Mouse (Mus musculus) myocyte (in vitro differentiated cells): ENCODE measurements around the gene Il22ra1. TPM values are rescaled to one million over a fixed set of nuclear protein-coding genes. Genes with fewer than 3 reads are reported as not detected.

Experiments used
- H3K27me3 ChIP-seq: one replicate; pipeline ENCODE4 v1.6.1; 2011; ENCODE audit not compliant: control insufficient read depth, insufficient read depth, insufficient read length
- H3K36me3 ChIP-seq: one replicate; pipeline ENCODE4 v1.6.1; 2011; ENCODE audit not compliant: control insufficient read depth, insufficient read depth
- H3K4me2 ChIP-seq: one replicate; pipeline ENCODE4 v1.6.1; 2011; ENCODE audit warnings: low read depth, control low read depth
- H3K4me3 ChIP-seq: one replicate; pipeline ENCODE4 v1.5.1; 2011; ENCODE audit warnings: mild to moderate bottlenecking, control low read depth, moderate library complexity
- H3K79me2 ChIP-seq: one replicate; pipeline ENCODE4 v1.6.1; 2011; ENCODE audit not compliant: control insufficient read depth, insufficient read depth
- H3ac ChIP-seq: one replicate; pipeline ENCODE4 v1.6.1; 2011; ENCODE audit not compliant: control insufficient read depth, insufficient read length
- CEBPB ChIP-seq: IDR thresholded peaks from 2 replicates; pipeline ENCODE4 v1.6.1; 2011; ENCODE audit warnings: mild to moderate bottlenecking, moderate library complexity; ENCODE audit not compliant: poor library complexity, insufficient read depth, severe bottlenecking
- E2F4 ChIP-seq: IDR thresholded peaks from one replicate; pipeline ENCODE4 v1.6.1; 2011; ENCODE audit warnings: mild to moderate bottlenecking, control low read depth, moderate library complexity; ENCODE audit not compliant: insufficient read depth
- MAX ChIP-seq: IDR thresholded peaks from one replicate; pipeline ENCODE4 v1.6.1; 2011; ENCODE audit warnings: low read depth, mild to moderate bottlenecking, control low read depth
- MYOD1 ChIP-seq, 3 experiments: IDR thresholded peaks; one replicate each; pipeline ENCODE4 v1.6.1; 2011; ENCODE audit warnings: control low read depth in 2 of 3, low read depth in 2 of 3, mild to moderate bottlenecking in 2 of 3, moderate library complexity in 1 of 3; ENCODE audit not compliant: insufficient read length in 2 of 3, control insufficient read depth in 1 of 3
- MYOG ChIP-seq, 3 experiments: IDR thresholded peaks; one replicate each; pipeline ENCODE4 v1.6.1; 2011; ENCODE audit warnings: control low read depth in 2 of 3, low read depth in 2 of 3, mild to moderate bottlenecking in 2 of 3; ENCODE audit not compliant: insufficient read length in 2 of 3, control insufficient read depth in 1 of 3, insufficient read depth in 1 of 3
- POLR2A ChIP-seq: IDR thresholded peaks from one replicate; pipeline ENCODE4 v1.6.1; 2011; ENCODE audit warnings: low read depth, mild to moderate bottlenecking, control low read depth, moderate library complexity; ENCODE audit not compliant: insufficient read length
- POLR2AphosphoS2 ChIP-seq: IDR thresholded peaks from one replicate; pipeline ENCODE4 v1.6.1; 2011; ENCODE audit warnings: low read depth, control low read depth; ENCODE audit not compliant: insufficient read length
- REST ChIP-seq: IDR thresholded peaks from one replicate; pipeline ENCODE4 v1.6.1; 2011; ENCODE audit warnings: mild to moderate bottlenecking, control low read depth, moderate library complexity; ENCODE audit not compliant: insufficient read depth, insufficient read length
- SRF ChIP-seq: IDR thresholded peaks from one replicate; pipeline ENCODE4 v1.6.1; 2011; ENCODE audit warnings: low read depth; ENCODE audit not compliant: control insufficient read depth, insufficient read length
- TCF12 ChIP-seq: IDR thresholded peaks from one replicate; pipeline ENCODE4 v1.6.1; 2011; ENCODE audit warnings: mild to moderate bottlenecking, control low read depth; ENCODE audit not compliant: poor library complexity, insufficient read depth, severe bottlenecking
- TCF3 ChIP-seq: IDR thresholded peaks from one replicate; pipeline ENCODE4 v1.6.1; 2011; ENCODE audit warnings: low read depth, control low read depth; ENCODE audit not compliant: insufficient read length
- USF1 ChIP-seq: IDR thresholded peaks from one replicate; pipeline ENCODE4 v1.6.1; 2011; ENCODE audit warnings: low read depth, mild to moderate bottlenecking, control low read depth, moderate library complexity
- polyA plus RNA-seq: library from polyadenylated mRNA; unstranded; fragments of >200 nt; fragmentation: generic; extraction: Trizol; gene quantifications from one replicate; pipeline ENCODE4 v1.2.1, GENCODE M21; 2012; ENCODE audit warnings: missing spikeins

Il22ra1 gene
- polyA plus RNA-seq, 1 experiment, result 0.04 TPM

GRCm38 (mm10) chr4:135761048-135761447, 33.1 kb downstream of the Il22ra1 start:
- Histone ChIP-seq H3K4me2 (peak overlapping the region; percentile 71), H3K4me3 (peak overlapping the region; percentile 34)
- TF ChIP-seq MAX (no peak), TCF3 (no peak), USF1 (no peak), POLR2A (no peak), TCF12 (no peak), E2F4 (no peak), REST (no peak), POLR2AphosphoS2 (no peak), SRF (no peak), CEBPB (no peak), MYOG (IDR thresholded peaks at IDR 0.05; ENCODE audit: control insufficient read depth in 1 of 3, insufficient read depth in 1 of 3, insufficient read length in 2 of 3, low read depth in 2 of 3) (no peak), MYOD1 (IDR thresholded peaks at IDR 0.05; ENCODE audit: control insufficient read depth in 1 of 3, insufficient read length in 2 of 3, low read depth in 2 of 3) (no peak)

GRCm38 (mm10) chr4:135761569-135761968, 33.6 kb downstream of the Il22ra1 start:
- no peaks in the 10 kb centered on the region for H3K27me3 ChIP-seq
- peak overlapping the region; percentile 34 for H3K4me3 ChIP-seq
- H3K4me2 ChIP-seq, result peak overlapping the region; percentile 71
- no peaks in the 10 kb centered on the region for H3K79me2 ChIP-seq
- H3K36me3 ChIP-seq, result no peaks in the 10 kb centered on the region
- TF ChIP-seq E2F4, result no peak
- no peak for TF ChIP-seq REST
- TF ChIP-seq SRF, result no peak
- no peak for TF ChIP-seq POLR2AphosphoS2
- no peak for TF ChIP-seq MYOD1 (IDR thresholded peaks at IDR 0.05; ENCODE audit: control insufficient read depth in 1 of 3, insufficient read length in 2 of 3, low read depth in 2 of 3)
- TF ChIP-seq MYOG (IDR thresholded peaks at IDR 0.05; ENCODE audit: control insufficient read depth in 1 of 3, insufficient read depth in 1 of 3, insufficient read length in 2 of 3, low read depth in 2 of 3), result no peak
- TF ChIP-seq TCF3, result no peak
- TF ChIP-seq USF1, result no peak
- no peak for TF ChIP-seq POLR2A
- no peak for TF ChIP-seq TCF12
- no peak overlapping the region for H3ac ChIP-seq

More at GRCm38 (mm10) chr4:135761048-135761447, 33.1 kb downstream of the Il22ra1 start:
- Histone ChIP-seq H3ac (no peak overlapping the region), H3K27me3 (no peaks in the 10 kb centered on the region), H3K36me3 (no peaks in the 10 kb centered on the region), H3K79me2 (no peaks in the 10 kb centered on the region)

DNA sequence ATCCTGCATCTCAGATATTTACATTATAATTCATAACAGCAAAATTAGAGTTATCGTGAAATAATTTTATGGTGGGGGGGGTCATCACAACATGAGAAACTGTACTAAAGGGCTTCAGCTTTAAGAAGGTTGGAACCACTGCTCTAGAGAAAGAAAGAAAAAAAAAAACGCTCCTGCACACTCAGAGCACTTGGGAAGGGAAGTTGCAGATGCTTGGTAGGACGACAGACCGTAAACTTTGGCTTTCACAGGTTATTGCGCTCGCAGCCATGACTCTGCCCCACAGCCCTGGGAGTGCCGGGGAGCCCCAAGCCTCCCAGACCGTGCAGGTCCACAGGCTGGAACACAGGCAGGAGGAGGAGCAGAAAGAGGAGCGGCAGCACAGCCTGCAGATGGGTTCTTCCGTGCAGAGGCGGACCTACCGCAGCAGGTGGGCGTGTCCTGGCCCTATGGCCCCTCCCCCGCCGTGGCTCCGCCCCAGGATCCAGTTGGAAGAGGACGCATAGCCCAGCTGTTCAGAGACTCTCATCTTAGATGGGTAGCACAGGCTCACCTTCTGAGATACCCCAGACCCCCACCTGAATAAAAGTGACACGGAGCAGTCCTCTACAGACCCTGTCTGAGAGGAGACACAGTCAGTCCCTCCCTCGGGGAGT, 34.4 kb downstream of the Il22ra1 start:
- Histone ChIP-seq H3K4me3 (no peak overlapping the region), H3ac (no peak overlapping the region), H3K27me3 (no peaks in the 10 kb centered on the region), H3K79me2 (no peaks in the 10 kb centered on the region), H3K4me2 (peak overlapping the region; percentile 71), H3K36me3 (no peaks in the 10 kb centered on the region)
- TF ChIP-seq TCF3 (no peak), SRF (no peak), MYOG (IDR thresholded peaks at IDR 0.05; ENCODE audit: control insufficient read depth in 1 of 3, insufficient read depth in 1 of 3, insufficient read length in 2 of 3, low read depth in 2 of 3) (peak in 2 of 3 experiments; percentile 24 to 60), E2F4 (no peak), CEBPB (no peak), MYOD1 (IDR thresholded peaks at IDR 0.05; ENCODE audit: control insufficient read depth in 1 of 3, insufficient read length in 2 of 3, low read depth in 2 of 3) (peak in 2 of 3 experiments; percentile 13 to 64), POLR2AphosphoS2 (peak; percentile 87), USF1 (no peak), POLR2A (peak; percentile 80)

- Histone ChIP-seq H3K36me3 (no peaks in the 10 kb centered on the region), H3ac (no peak overlapping the region)
- TF ChIP-seq TCF12, result no peak
- TF ChIP-seq POLR2AphosphoS2, result peak; percentile 64
Measured at GRCm38 (mm10) chr4:135764700-135765099, 36.7 kb downstream of the Il22ra1 start.

GRCm38 (mm10) chr4:135765707-135766106, 37.7 kb downstream of the Il22ra1 start:
- Histone ChIP-seq H3K4me3 (no peak overlapping the region), H3K4me2 (peak overlapping the region; percentile 35), H3K27me3 (no peaks in the 10 kb centered on the region), H3ac (no peak overlapping the region), H3K79me2 (no peaks in the 10 kb centered on the region), H3K36me3 (no peaks in the 10 kb centered on the region)
- no peak for TF ChIP-seq USF1
- TF ChIP-seq MYOD1 (IDR thresholded peaks at IDR 0.05; ENCODE audit: control insufficient read depth in 1 of 3, insufficient read length in 2 of 3, low read depth in 2 of 3), result peak; percentile 23 to 73 (median 68)
- TF ChIP-seq TCF12, result peak; percentile 36
- peak; percentile 37 to 88 (median 80) for TF ChIP-seq MYOG (IDR thresholded peaks at IDR 0.05; ENCODE audit: control insufficient read depth in 1 of 3, insufficient read depth in 1 of 3, insufficient read length in 2 of 3, low read depth in 2 of 3)
- no peak for TF ChIP-seq E2F4

More at GRCm38 (mm10) chr4:135764700-135765099, 36.7 kb downstream of the Il22ra1 start:
- Histone ChIP-seq H3K79me2 (no peaks in the 10 kb centered on the region), H3K4me2 (no peak overlapping the region), H3K4me3 (no peak overlapping the region), H3K27me3 (no peaks in the 10 kb centered on the region)
